Mouse (Mus musculus) midbrain, embryonic 13.5 days (tissue): Measurements from ENCODE around the gene Syt14. TPM values are rescaled to one million over a fixed set of nuclear protein-coding genes. Genes with fewer than 3 reads are reported as not detected.

Experiments used
- ATAC-seq: fragments of 200-750 bp; cut with Nextera tagmentation; 2 replicates; pipeline ENCODE4 v1.8.0; 2017; ENCODE audit warnings: mild to moderate bottlenecking, moderate TSS enrichment, moderate library complexity
- H3K27ac ChIP-seq: fragments of 300-500 bp; sonication (generic); 2 replicates; pipeline ENCODE4 v1.5.1; 2015; ENCODE audit warnings: inconsistent platforms, mild to moderate bottlenecking, moderate library complexity
- H3K27me3 ChIP-seq: fragments of 300-500 bp; sonication (generic); 2 replicates; pipeline ENCODE4 v1.6.1; 2015; ENCODE audit warnings: mild to moderate bottlenecking, inconsistent platforms
- H3K36me3 ChIP-seq: fragments of 300-500 bp; sonication (generic); 2 replicates; pipeline ENCODE4 v1.6.1; 2015; ENCODE audit warnings: mild to moderate bottlenecking, inconsistent platforms
- H3K4me1 ChIP-seq: fragments of 300-500 bp; sonication (generic); replicated peaks from 2 replicates; pipeline ENCODE4 v1.6.1; 2015; ENCODE audit warnings: inconsistent platforms
- H3K4me2 ChIP-seq: fragments of 300-500 bp; sonication (generic); replicated peaks from 2 replicates; pipeline ENCODE4 v1.6.1; 2015; ENCODE audit warnings: moderate library complexity, mild to moderate bottlenecking, inconsistent platforms
- H3K4me3 ChIP-seq: fragments of 300-500 bp; sonication (generic); replicated peaks from 2 replicates; pipeline ENCODE4 v1.5.1; 2015; ENCODE audit warnings: mild to moderate bottlenecking, inconsistent platforms
- H3K9ac ChIP-seq: fragments of 300-500 bp; sonication (generic); replicated peaks from 2 replicates; pipeline ENCODE4 v1.6.1; 2015; ENCODE audit warnings: mild to moderate bottlenecking, inconsistent platforms
- H3K9me3 ChIP-seq: fragments of 300-500 bp; sonication (generic); 2 replicates; pipeline ENCODE4 v1.6.1; 2016; ENCODE audit warnings: mild to moderate bottlenecking, inconsistent platforms
- WGBS: fragments of 180-500 bp; shearing (Covaris S2); methylation state at CpG from one replicate; pipeline ENCODE4 v1.1.7; 2015; 5-methylcytosine and 5-hydroxymethylcytosine counted together
- polyA plus RNA-seq: library from polyadenylated mRNA; unstranded; fragments of >200 nt; fragmentation: Nextera tagmentation; extraction: Ambion mirVana; gene quantifications from 2 replicates; pipeline ENCODE4 v1.2.1, GENCODE M21; 2015

Syt14 gene
- polyA plus RNA-seq, 1 experiment from 2014 or later: 8.9 TPM

GRCm38 (mm10) chr1:192897218-192897617 lies 138.4 kb downstream of the Syt14 start:
- no peak overlapping the region for H3K4me3 ChIP-seq

DNA sequence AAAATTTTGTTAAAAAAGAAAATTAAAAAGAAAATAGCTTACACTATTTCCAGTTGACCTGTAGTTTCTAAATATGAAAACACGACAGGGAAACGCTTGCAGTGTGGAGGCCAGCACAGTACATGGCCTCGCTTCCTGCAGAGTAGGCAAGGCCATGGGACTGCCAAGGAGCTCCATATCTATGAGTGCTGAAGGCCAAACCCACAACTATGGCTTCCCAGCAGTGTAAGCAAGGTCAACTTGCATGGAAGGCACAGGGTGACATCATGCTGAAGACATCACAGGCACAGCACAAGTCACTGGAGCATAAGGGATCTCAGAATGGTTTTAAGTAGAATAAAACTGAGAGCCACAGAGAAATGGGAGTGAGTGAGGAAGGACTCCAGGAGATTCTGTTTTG lies 139.5 kb downstream of the Syt14 start:
- Histone ChIP-seq H3K27ac (no peak overlapping the region), H3K4me2 (no peak overlapping the region), H3K4me3 (no peak overlapping the region), H3K9me3 (no peaks in the 10 kb centered on the region), H3K9ac (no peak overlapping the region), H3K4me1 (no peaks in the 10 kb centered on the region), H3K36me3 (peaks cover 13% of the 10 kb centered on the region; the same call in 1 of the 2 replicates), H3K27me3 (no peaks in the 10 kb centered on the region)
- 93% methylated on average over 3 of the region's 3 CpGs for WGBS
- no peak for ATAC-seq

More at GRCm38 (mm10) chr1:192897218-192897617, 138.4 kb downstream of the Syt14 start:
- Histone ChIP-seq H3K27ac (no peak overlapping the region), H3K36me3 (peaks cover 13% of the 10 kb centered on the region; the same call in 1 of the 2 replicates), H3K9ac (no peak overlapping the region), H3K4me2 (no peak overlapping the region), H3K4me1 (no peaks in the 10 kb centered on the region), H3K9me3 (no peaks in the 10 kb centered on the region), H3K27me3 (no peaks in the 10 kb centered on the region)
- 68% methylated on average over 10 of the region's 10 CpGs for WGBS
- no peak for ATAC-seq

- H3K4me2 ChIP-seq: no peak overlapping the region
- H3K36me3 ChIP-seq: no peaks in the 10 kb centered on the region; the same call in 1 of the 2 replicates
- H3K9ac ChIP-seq: no peak overlapping the region
- H3K4me1 ChIP-seq: no peaks in the 10 kb centered on the region
- 91% methylated on average over 3 of the region's 3 CpGs for WGBS
- H3K9me3 ChIP-seq: no peaks in the 10 kb centered on the region
- H3K27ac ChIP-seq: no peak overlapping the region
- no peak for ATAC-seq
- H3K4me3 ChIP-seq: no peak overlapping the region
- no peaks in the 10 kb centered on the region for H3K27me3 ChIP-seq
Observed at GRCm38 (mm10) chr1:192890716-192891115, 144.9 kb downstream of the Syt14 start.

GRCm38 (mm10) chr1:192882617-192883295 lies 152.8 kb downstream of the Syt14 start:
- WGBS: 55% methylated on average over 2 of the region's 2 CpGs
- Histone ChIP-seq H3K9ac (no peak overlapping the region), H3K4me3 (no peak overlapping the region), H3K36me3 (no peaks in the 10 kb centered on the region), H3K4me2 (no peak overlapping the region), H3K4me1 (no peaks in the 10 kb centered on the region), H3K27me3 (no peaks in the 10 kb centered on the region), H3K9me3 (no peaks in the 10 kb centered on the region), H3K27ac (no peak overlapping the region)
- ATAC-seq: no peak

GRCm38 (mm10) chr1:192880130-192880529 lies 155.4 kb downstream of the Syt14 start:
- Histone ChIP-seq H3K9me3 (no peaks in the 10 kb centered on the region), H3K27ac (no peak overlapping the region), H3K27me3 (no peaks in the 10 kb centered on the region), H3K36me3 (no peaks in the 10 kb centered on the region), H3K4me2 (no peak overlapping the region), H3K9ac (no peak overlapping the region), H3K4me3 (no peak overlapping the region), H3K4me1 (no peaks in the 10 kb centered on the region)
- no peak for ATAC-seq
- 87% methylated on average over 4 of the region's 4 CpGs for WGBS

DNA sequence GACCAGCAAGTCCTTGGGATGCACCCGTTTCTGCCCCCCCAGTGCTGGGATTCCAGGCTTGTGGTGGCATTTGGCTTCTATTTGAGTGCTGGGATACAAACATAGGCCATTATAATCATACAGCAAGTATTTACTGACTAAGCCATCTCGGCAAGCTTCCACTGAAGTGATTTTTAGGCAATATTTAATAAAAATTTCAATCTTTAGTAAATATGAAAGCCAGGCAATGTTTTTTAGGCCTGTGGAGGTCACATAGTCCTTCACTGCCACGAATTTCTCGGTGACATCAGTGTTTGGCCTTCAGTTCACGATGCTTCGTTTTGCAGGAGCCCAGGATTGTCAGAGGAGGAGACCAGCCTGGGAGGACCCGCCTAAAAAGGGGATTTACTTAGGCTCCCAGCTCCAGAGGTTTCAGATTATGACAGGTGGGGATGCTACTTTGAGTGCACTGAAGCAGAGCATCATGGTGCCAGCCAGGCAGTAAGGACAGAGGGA lies 156.4 kb downstream of the Syt14 start:
- WGBS: 87% methylated on average over 7 of the region's 7 CpGs
- no peaks in the 10 kb centered on the region for H3K9me3 ChIP-seq
- H3K9ac ChIP-seq: no peak overlapping the region
- no peaks in the 10 kb centered on the region for H3K36me3 ChIP-seq
- no peaks in the 10 kb centered on the region for H3K4me1 ChIP-seq
- H3K4me3 ChIP-seq: no peak overlapping the region
- no peaks in the 10 kb centered on the region for H3K27me3 ChIP-seq
- H3K27ac ChIP-seq: no peak overlapping the region
- H3K4me2 ChIP-seq: no peak overlapping the region
- no peak for ATAC-seq

DNA sequence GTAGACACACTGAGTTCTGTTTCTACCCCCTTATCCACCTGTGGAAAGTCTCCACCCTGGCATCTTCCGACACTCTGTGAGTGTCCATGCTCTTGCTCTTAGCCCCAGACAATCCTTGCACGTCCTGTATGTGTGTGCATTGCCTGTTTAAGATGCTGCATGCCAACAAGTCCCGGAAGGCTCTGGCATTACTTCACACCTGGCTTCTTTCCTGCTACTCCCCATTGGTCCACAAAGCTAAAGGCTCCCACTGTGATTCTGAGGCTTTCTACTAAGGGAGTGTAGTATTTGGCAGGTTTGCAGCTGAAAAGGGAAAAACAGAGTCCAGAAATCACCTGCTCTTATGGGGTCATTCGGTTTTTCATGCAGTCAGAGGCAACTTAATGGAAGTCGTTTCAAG lies 162.7 kb downstream of the Syt14 start:
- H3K36me3 ChIP-seq: no peaks in the 10 kb centered on the region
- no peak overlapping the region for H3K9ac ChIP-seq
- H3K4me2 ChIP-seq: no peak overlapping the region
- 73% methylated on average over 5 of the region's 5 CpGs for WGBS
- 0 out of 2 replicates have a peak, but pooled peaks cover 5% of the 10 kb centered on the region for H3K4me1 ChIP-seq
- no peak overlapping the region for H3K4me3 ChIP-seq
- no peak overlapping the region for H3K27ac ChIP-seq
- H3K9me3 ChIP-seq: no peaks in the 10 kb centered on the region
- no peak for ATAC-seq
- H3K27me3 ChIP-seq: no peaks in the 10 kb centered on the region

GRCm38 (mm10) chr1:192869761-192870160 lies 165.8 kb downstream of the Syt14 start:
- Histone ChIP-seq H3K36me3 (no peaks in the 10 kb centered on the region), H3K27me3 (no peaks in the 10 kb centered on the region), H3K4me3 (no peak overlapping the region), H3K27ac (no peak overlapping the region), H3K9me3 (no peaks in the 10 kb centered on the region), H3K4me2 (no peak overlapping the region), H3K9ac (no peak overlapping the region), H3K4me1 (0 out of 2 replicates have a peak, but pooled peaks cover 5% of the 10 kb centered on the region)
- WGBS: 93% methylated on average over 1 of the region's 1 CpGs
- ATAC-seq: no peak

GRCm38 (mm10) chr1:192864440-192864839 lies 171.1 kb downstream of the Syt14 start:
- H3K9ac ChIP-seq: no peak overlapping the region
- H3K4me3 ChIP-seq: no peak overlapping the region
- H3K4me1 ChIP-seq: no peaks in the 10 kb centered on the region
- H3K27ac ChIP-seq: no peak overlapping the region
- no peaks in the 10 kb centered on the region for H3K9me3 ChIP-seq
- H3K27me3 ChIP-seq: no peaks in the 10 kb centered on the region
- no peak overlapping the region for H3K4me2 ChIP-seq
- WGBS: 81% methylated on average over 3 of the region's 3 CpGs
- no peaks in the 10 kb centered on the region for H3K36me3 ChIP-seq
- ATAC-seq: no peak

DNA sequence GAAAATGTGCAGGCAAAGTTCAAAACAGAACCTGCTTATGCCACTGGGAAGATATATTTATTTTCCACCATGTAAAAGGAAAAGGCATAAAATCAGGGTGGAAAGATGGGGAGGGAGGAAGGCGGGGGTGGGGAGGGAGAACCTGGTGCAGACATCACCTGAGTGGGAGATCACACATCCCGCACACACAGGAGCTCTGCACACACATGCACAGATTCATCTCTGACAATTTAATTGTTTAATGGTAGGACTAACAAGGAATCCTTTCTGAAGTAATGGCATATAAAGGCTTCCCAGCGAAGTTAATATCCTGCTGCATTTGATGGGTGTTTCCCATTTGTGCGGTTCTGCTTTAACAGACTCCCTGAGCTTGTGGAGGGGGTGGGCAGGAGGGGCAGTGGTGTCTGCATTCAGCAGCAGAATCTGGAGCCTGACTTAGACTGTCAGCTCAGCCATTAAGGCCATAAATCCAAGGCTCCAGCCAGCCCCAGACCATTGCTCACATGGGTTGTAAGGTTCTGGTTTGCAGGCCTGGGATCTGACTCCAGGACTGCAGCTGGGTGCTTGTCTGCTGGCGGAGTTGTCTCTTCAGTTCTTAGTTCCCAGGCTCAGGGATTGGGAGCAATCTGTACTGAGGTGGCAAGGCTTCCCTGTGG lies 174.1 kb downstream of the Syt14 start:
- 70% methylated on average over 5 of the region's 5 CpGs for WGBS
- Histone ChIP-seq H3K36me3 (no peaks in the 10 kb centered on the region), H3K9me3 (no peaks in the 10 kb centered on the region), H3K27ac (no peak overlapping the region), H3K4me2 (no peak overlapping the region), H3K9ac (0 out of 2 replicates have a peak overlapping the region, but pooled peaks have one; percentile 15), H3K4me1 (peaks cover 5% of the 10 kb centered on the region), H3K4me3 (no peak overlapping the region), H3K27me3 (0 out of 2 replicates have a peak, but pooled peaks cover 4% of the 10 kb centered on the region)
- no peak for ATAC-seq

DNA sequence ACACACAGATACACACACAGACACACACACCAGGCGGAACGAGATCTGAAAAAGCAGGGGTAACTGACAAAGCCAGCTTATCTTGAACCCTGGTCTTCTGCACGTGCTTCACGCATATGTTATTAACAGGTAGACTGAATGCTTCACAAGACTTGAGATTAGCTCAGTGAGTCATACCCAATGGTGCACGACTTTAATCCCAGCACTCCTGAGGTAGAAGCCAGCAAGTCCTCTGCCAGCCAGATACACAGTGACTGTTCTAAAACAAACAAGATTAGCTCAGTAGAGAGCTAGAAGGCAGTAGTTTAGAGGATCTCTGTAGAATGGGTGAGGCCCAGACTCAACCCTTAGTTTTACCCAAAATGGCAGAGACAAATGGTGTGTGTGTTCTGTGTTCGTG lies 175.3 kb downstream of the Syt14 start:
- Histone ChIP-seq H3K36me3 (no peaks in the 10 kb centered on the region), H3K4me2 (no peak overlapping the region), H3K9me3 (no peaks in the 10 kb centered on the region), H3K27me3 (0 out of 2 replicates have a peak, but pooled peaks cover 4% of the 10 kb centered on the region), H3K4me3 (no peak overlapping the region), H3K9ac (no peak overlapping the region), H3K27ac (no peak overlapping the region), H3K4me1 (peaks cover 14% of the 10 kb centered on the region)
- 58% methylated on average over 6 of the region's 6 CpGs for WGBS
- ATAC-seq: no peak

DNA sequence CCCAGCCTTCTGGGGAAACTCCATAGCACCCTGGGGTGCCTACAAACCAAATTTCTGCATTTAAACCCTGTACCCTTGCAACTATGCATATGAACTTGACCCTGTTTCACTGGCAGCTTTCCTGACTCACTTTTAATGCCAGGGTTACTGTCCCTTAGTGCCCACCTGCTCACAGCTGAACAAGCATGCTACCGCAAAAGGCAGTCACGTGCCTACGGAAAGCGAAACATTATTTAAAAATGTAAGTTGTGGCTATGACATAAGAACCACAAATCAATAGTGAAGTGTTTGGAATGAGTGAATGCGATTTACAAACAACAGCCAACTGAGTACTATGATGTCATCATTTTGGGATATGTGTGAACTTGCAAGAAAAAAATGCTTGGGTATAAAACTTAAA lies 178.0 kb downstream of the Syt14 start:
- no peaks in the 10 kb centered on the region for H3K9me3 ChIP-seq
- peaks cover 35% of the 10 kb centered on the region for H3K4me1 ChIP-seq
- H3K27me3 ChIP-seq: peaks cover 18% of the 10 kb centered on the region
- ATAC-seq: no peak
- H3K9ac ChIP-seq: no peak overlapping the region
- no peak overlapping the region for H3K27ac ChIP-seq
- no peak overlapping the region for H3K4me2 ChIP-seq
- no peaks in the 10 kb centered on the region for H3K36me3 ChIP-seq
- no peak overlapping the region for H3K4me3 ChIP-seq
- 94% methylated on average over 5 of the region's 5 CpGs for WGBS
